Mouse (Mus musculus): Measurements from ENCODE around the gene Ankrd36. TPM values are rescaled to one million over a fixed set of nuclear protein-coding genes. Genes with fewer than 3 reads are reported as not detected.
A peak's percentile ranks its signal among the peaks of the same experiment; 100 is the strongest.
"Not testable (repeated sequence)": the region's sequence is repeated elsewhere in the genome, so short reads cannot be mapped to it uniquely, and the experiment has no call there.

Ankrd36 gene
- polyA plus RNA-seq, 1 experiment from 2014 or later: not detected

DNA sequence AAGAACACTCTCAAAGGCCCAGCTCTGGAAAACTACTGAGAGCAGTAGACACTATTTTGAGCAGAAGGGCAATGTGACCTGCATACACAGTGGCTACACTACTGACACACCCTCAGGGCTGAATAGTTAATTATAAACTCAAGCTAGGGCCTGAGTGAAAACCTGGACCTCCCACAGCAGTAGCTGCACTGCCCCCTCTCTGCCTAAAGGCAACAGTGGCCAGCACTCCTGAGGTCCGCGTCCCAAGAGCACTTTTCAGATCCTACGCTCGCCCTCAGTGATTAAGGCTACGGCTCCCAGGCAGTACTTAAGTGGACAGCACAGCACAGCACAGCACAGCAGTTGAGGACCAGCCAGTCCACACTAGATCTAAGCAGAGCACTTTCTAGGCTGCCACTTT, 36.4 kb upstream of the Ankrd36 start:
- Histone ChIP-seq H3K27me3 (no peaks in the 10 kb centered on the region), H3K9me3 (replicated peaks) (no peaks in the 10 kb centered on the region), H3K4me3 (no peak overlapping the region), H3K4me1 (no peaks in the 10 kb centered on the region), H3K27ac (no peak overlapping the region), H3K4me2 (no peak overlapping the region), H3K36me3 (ENCODE audit: poor library complexity, severe bottlenecking) (peaks cover 67% of the 10 kb centered on the region), H3K9ac (no peak overlapping the region)
- 87% methylated on average over 5 of the region's 5 CpGs for WGBS
- no peak for ATAC-seq

DNA sequence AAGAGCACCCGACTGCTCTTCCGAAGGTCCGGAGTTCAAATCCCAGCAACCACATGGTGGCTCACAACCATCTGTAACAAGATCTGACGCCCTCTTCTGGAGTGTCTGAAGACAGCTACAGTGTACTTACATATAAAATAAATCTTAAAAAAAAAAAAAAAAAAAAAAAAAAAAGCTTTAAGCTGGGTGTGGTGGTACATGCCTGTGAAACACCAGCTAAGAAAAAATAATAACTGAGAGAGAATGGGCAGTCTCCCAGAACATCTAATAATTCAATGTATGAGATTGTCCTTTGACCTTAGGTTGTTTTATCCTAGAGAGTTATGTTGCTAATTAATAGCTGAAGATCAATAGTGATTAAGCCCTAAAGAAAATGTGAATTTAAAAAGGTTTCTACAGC, 32.0 kb upstream of the Ankrd36 start:
- not testable (repeated sequence) for H3K9ac ChIP-seq; H3K27ac ChIP-seq; H3K9me3 ChIP-seq (replicated peaks); H3K27me3 ChIP-seq; H3K4me3 ChIP-seq; ATAC-seq; H3K4me2 ChIP-seq
- Histone ChIP-seq H3K4me1 (peaks cover 24% of the 10 kb centered on the region), H3K36me3 (ENCODE audit: poor library complexity, severe bottlenecking) (peaks cover 37% of the 10 kb centered on the region)
- 91% methylated on average over 4 of the region's 4 CpGs for WGBS

DNA sequence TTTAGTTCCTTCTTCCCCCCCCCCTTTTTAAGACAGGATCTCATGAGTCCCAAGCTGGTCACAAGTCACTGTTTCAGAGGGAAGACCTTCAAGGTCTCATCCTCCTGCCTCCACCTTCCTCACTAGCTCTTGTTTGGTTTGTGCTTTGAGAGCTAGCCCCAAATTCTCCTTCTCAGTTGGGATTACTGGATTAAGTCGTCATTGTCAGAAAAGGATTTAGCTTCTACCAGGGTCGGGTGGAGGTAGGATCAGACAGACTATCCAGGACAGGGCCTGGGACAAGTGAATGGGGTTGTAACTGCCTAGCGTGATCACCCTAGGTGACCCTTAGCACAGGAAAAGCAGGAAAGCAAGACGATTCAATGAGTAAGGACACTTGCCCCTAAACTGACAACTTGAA, 29.2 kb upstream of the Ankrd36 start:
- no peak for ATAC-seq
- no peaks in the 10 kb centered on the region for H3K9me3 ChIP-seq (replicated peaks)
- no peak overlapping the region for H3K27ac ChIP-seq
- H3K36me3 ChIP-seq (ENCODE audit: poor library complexity, severe bottlenecking): peaks cover 9% of the 10 kb centered on the region
- no peaks in the 10 kb centered on the region for H3K27me3 ChIP-seq
- H3K9ac ChIP-seq: no peak overlapping the region
- peak overlapping the region; percentile 81 for H3K4me2 ChIP-seq
- 0 out of 2 replicates have a peak overlapping the region, but pooled peaks have one; percentile 94 for H3K4me3 ChIP-seq
- peaks cover 24% of the 10 kb centered on the region for H3K4me1 ChIP-seq
- 36% methylated on average over 4 of the region's 4 CpGs for WGBS

DNA sequence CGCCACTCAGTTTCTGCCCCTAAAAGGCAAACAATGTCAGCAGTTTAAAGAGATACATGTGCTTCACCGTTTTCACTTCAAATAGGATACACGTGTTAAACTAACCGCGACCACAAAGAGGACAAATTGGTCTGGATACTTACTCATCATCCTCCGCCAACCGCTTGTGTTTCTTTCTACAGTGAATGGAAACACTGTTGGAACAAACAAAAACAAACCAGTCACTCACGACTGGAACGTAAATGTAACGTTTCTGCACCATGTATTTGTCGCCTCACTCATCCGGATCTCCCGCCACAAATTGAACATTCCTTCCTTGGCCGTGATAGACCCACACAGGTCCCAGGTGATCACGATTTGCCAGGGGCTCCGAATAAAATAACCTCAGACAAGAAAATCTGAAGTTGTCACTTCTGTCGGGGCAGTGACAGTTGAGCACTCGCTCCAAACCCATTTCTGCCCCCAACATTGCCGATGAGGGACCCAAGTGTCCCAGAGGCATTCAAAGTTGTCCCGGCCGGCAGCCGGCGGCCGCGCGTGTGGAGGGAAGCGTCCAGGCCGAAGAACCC, 28.2 kb upstream of the Ankrd36 start:
- no peaks in the 10 kb centered on the region for H3K9me3 ChIP-seq (replicated peaks)
- H3K4me2 ChIP-seq: peak overlapping the region; percentile 81
- H3K4me1 ChIP-seq: peaks cover 24% of the 10 kb centered on the region
- H3K36me3 ChIP-seq (ENCODE audit: poor library complexity, severe bottlenecking): peaks cover 9% of the 10 kb centered on the region
- WGBS: 2% methylated on average over 28 of the region's 28 CpGs
- H3K27me3 ChIP-seq: no peaks in the 10 kb centered on the region
- peak overlapping the region; percentile 54 for H3K27ac ChIP-seq
- H3K9ac ChIP-seq: peak overlapping the region; percentile 90
- H3K4me3 ChIP-seq: peak overlapping the region; percentile 94
- ATAC-seq: 0 out of 2 replicates have a peak, but pooled peaks have one; percentile 2

DNA sequence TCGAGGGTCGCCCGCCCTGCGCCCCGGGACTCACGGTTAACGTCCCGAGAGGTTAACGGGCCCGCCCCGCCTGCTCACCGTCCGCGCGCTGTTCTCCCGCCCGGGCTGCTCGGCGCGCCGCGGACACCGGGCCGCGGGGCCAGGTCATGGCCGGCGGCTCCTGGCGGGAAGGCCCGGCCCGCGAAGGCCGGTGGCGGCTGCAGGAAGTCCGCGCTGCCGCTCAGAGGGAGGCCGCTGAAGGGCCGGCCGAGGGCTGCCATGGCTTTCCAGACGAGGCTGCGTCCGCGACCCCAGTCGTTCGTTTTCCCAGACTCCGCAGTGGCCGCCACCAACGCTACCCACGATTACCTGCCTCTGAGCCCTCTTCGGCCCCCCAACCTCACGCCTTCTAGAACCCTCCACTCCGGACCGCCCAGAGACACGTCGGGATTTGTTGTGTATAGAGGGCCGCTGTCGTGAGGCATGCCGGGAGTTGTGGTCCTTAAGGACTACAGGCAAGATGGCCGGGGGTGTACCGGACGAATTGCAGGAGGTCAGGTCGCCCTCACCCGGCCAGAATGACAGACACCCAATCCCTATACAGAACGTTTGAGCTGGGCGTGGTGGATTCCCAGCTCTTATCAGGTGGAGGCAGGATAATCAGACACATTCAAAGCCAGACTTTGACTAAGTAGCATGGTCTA, 27.5 kb upstream of the Ankrd36 start, which contains the start of gene Ccdc117:
Gene Ccdc117 (minus strand): TSS at position 389 of the 683 bp plus-strand sequence.
- Histone ChIP-seq H3K27me3 (no peaks in the 10 kb centered on the region), H3K4me2 (peak within 1 kb of the TSS; percentile 81), H3K4me1 (peaks cover 24% of the 10 kb centered on the region), H3K4me3 (peak within 1 kb of the TSS; percentile 94), H3K27ac (peak within 1 kb of the TSS; percentile 54), H3K36me3 (ENCODE audit: poor library complexity, severe bottlenecking) (peaks cover 9% of the 10 kb centered on the region), H3K9me3 (replicated peaks) (no peaks in the 10 kb centered on the region), H3K9ac (peak within 1 kb of the TSS; percentile 90)
- peak; percentile 99 for ATAC-seq
- whole genome bisulfite sequencing: under 1% methylated on average over 46 of the region's 65 CpGs

DNA sequence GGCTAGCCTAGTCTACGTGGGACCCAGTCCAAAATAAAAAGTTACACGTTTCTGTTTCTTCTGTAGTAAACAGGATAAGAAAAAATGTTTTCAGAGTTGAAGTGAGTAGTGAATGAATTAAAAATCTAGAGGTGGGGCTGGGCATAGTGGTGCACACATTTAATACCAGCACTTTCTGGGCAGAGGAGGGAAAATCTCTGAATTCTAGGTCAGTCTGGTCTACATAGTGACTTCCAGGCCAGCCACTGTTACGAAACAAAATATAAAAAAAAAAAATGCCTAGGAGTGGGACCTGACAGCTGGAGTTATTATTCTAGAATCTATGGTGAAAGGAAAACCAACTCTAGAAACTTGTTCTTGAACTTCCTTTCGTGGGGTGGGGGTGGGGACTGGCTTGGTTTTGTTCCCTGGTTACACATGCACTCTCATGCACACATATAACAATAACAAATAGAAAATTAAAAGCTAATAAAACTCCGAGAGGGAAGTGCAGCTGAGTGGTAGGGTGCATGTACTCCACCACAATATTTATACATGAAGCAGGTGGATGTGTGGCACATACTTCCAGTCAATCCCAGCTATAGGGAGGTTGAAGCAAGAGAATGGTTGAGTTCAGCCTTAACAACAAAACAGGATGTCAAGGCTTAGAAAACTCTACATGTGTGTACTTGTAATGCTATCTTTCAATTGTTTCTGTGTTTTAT, 26.9 kb upstream of the Ankrd36 start:
- Histone ChIP-seq H3K4me3 (peak overlapping the region; percentile 94), H3K4me1 (peaks cover 24% of the 10 kb centered on the region), H3K9ac (0 out of 2 replicates have a peak overlapping the region, but pooled peaks have one; percentile 36), H3K36me3 (ENCODE audit: poor library complexity, severe bottlenecking) (peaks cover 9% of the 10 kb centered on the region), H3K4me2 (peak overlapping the region; percentile 81), H3K27me3 (no peaks in the 10 kb centered on the region), H3K9me3 (replicated peaks) (no peaks in the 10 kb centered on the region), H3K27ac (no peak overlapping the region)
- WGBS: 56% methylated on average over 5 of the region's 5 CpGs
- ATAC-seq: no peak; the same call in 1 of the 2 replicates

DNA sequence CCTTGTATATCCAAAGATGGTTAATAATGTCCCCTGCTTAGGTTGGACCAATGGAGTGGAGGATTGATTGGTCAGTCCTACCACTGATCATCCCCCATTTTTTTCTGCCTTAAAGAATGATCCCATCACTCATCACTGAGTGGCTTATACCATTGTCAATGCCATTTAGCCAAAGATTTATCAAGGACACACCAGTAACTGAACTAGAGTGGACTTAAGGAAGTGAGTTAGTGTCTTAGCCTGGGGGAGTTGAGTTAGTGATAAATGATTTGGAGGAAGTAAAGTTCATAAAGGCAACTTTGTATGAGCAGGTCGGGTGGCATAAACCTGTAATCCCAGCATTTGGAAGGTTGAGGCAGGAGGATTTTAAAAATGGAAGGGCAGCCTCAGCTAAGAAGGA, 26.2 kb upstream of the Ankrd36 start:
- 90% methylated on average over 1 of the region's 1 CpGs for WGBS
- Histone ChIP-seq H3K4me1 (peaks cover 24% of the 10 kb centered on the region), H3K4me3 (no peak overlapping the region), H3K27ac (no peak overlapping the region), H3K4me2 (no peak overlapping the region), H3K36me3 (ENCODE audit: poor library complexity, severe bottlenecking) (peaks cover 9% of the 10 kb centered on the region), H3K27me3 (no peaks in the 10 kb centered on the region), H3K9me3 (replicated peaks) (no peaks in the 10 kb centered on the region), H3K9ac (no peak overlapping the region)
- no peak for ATAC-seq

DNA sequence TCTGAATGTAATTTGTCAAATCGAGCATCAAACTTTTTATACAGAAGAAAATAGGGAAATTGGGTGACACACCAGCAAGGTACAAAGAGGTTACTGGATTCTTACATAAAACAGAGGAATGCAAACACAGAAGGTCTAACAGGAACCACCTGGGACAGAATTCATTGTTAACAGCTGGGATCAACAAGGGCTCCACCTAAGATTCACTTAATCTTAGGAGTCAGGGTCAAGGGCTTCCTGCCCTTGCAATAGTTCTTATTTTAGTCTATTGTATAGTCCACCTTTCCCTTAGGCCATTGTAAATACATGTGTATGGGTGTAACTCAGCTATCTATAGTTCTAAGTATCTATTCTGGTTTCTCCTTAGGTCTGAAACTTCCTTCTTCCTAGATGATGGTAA, 24.8 kb upstream of the Ankrd36 start:
- not testable (repeated sequence) for H3K9ac ChIP-seq; H3K4me3 ChIP-seq; H3K27ac ChIP-seq; H3K4me2 ChIP-seq; H3K9me3 ChIP-seq (replicated peaks); H3K36me3 ChIP-seq (ENCODE audit: poor library complexity, severe bottlenecking); H3K27me3 ChIP-seq; ATAC-seq
- WGBS: 86% methylated on average over 1 of the region's 1 CpGs
- peaks cover 13% of the 10 kb centered on the region for H3K4me1 ChIP-seq

DNA sequence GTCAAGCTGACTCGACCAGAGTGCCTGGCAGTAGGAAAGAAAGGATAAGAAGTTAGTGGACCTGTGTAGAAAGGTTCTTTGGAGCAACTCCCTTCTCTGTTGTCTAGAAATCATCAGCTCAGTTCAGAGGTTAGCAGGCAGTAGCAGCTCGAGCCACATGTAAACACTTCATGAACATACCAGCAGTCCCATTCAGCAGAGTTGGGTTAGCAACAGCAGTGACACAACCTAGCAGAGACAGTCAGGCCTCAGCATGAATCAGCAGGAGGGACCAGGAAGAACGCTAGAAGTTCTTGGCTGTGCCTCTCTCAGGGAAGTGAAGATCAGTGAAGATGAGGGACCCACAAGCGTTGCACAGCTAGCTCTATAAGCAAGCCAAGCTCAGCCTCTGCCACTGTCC, 24.0 kb upstream of the Ankrd36 start:
- WGBS: 86% methylated on average over 4 of the region's 4 CpGs
- ATAC-seq: no peak

DNA sequence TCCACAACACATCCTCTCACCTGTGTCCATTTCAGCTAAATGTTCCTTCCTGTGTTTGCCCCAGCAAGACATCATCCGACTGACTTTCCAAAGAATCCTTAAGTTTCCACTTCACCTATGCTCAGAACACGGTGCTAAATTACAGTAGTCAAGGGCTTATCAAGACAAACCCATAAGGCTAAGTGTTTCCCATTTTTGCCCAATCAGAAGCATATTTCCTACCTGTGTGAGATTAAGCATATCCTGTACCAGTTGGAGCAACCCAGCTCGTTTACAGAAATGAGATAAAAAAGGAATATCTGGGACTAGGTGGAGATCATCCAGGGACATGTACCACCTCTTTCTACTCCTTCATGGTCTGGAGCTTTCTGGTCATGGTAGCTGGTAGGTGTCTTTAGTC, 22.8 kb upstream of the Ankrd36 start:
- Histone ChIP-seq H3K27me3 (no peaks in the 10 kb centered on the region), H3K4me3 (no peak overlapping the region), H3K9me3 (replicated peaks) (no peaks in the 10 kb centered on the region), H3K9ac (no peak overlapping the region), H3K4me1 (no peaks in the 10 kb centered on the region), H3K27ac (no peak overlapping the region), H3K36me3 (ENCODE audit: poor library complexity, severe bottlenecking) (no peaks in the 10 kb centered on the region), H3K4me2 (no peak overlapping the region)
- 87% methylated on average over 3 of the region's 3 CpGs for WGBS
- ATAC-seq: no peak

More for the DNA sequence above, 24.0 kb upstream of the Ankrd36 start:
- Histone ChIP-seq H3K4me3 (no peak overlapping the region), H3K4me1 (peaks cover 8% of the 10 kb centered on the region), H3K27ac (no peak overlapping the region), H3K9ac (no peak overlapping the region), H3K36me3 (ENCODE audit: poor library complexity, severe bottlenecking) (no peaks in the 10 kb centered on the region), H3K4me2 (no peak overlapping the region), H3K27me3 (no peaks in the 10 kb centered on the region), H3K9me3 (replicated peaks) (no peaks in the 10 kb centered on the region)

DNA sequence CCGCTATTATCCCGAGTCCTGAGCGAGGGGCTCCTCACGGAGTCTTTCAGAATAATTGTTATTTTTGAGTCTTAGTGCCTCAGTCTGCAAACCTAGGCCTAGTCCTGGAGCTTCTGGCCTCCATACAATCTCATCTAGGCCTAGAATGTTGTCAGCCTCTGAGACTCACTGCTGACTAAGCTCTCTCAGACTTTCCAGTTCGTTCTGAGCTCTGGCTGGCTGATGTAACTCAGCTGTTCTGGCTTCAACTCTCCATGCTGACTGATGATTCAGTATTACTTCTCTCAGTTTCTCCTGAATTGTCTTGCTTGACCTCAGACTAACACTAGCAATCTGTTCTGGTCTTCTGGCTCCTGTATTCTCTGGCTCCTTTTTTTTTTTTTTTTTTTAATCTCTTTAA, 18.1 kb upstream of the Ankrd36 start:
- Histone ChIP-seq H3K9ac (no peak overlapping the region), H3K4me1 (no peaks in the 10 kb centered on the region), H3K27ac (no peak overlapping the region), H3K4me2 (no peak overlapping the region), H3K4me3 (no peak overlapping the region), H3K36me3 (ENCODE audit: poor library complexity, severe bottlenecking) (no peaks in the 10 kb centered on the region), H3K27me3 (no peaks in the 10 kb centered on the region), H3K9me3 (replicated peaks) (no peaks in the 10 kb centered on the region)
- 85% methylated on average over 5 of the region's 5 CpGs for WGBS
- ATAC-seq: no peak

DNA sequence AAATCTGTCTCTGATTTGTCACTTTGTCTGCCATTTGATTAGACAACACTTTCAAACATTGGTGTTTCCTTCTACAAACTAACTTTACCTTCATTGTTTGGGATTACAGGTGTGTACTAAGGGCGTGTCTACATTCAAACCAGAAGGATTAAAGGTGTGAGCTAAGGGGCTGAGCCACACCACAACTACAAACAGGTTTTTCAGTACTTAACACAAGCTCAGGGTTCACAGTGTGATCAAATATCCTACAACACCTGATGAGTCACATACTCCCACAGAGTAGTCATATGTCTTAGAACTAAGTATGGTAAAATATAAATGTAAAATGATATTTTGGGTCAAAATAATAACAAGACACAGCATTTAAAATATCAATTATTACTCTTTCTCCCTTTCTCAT, 17.6 kb upstream of the Ankrd36 start:
- Histone ChIP-seq H3K27me3 (no peaks in the 10 kb centered on the region), H3K4me3 (no peak overlapping the region), H3K4me1 (no peaks in the 10 kb centered on the region), H3K4me2 (no peak overlapping the region), H3K27ac (no peak overlapping the region), H3K36me3 (ENCODE audit: poor library complexity, severe bottlenecking) (no peaks in the 10 kb centered on the region), H3K9me3 (replicated peaks) (no peaks in the 10 kb centered on the region), H3K9ac (no peak overlapping the region)
- ATAC-seq: no peak
- 67% methylated on average over 1 of the region's 1 CpGs for WGBS

Data from forebrain, embryonic 13.5 days (tissue).